Mouse (Mus musculus) myocyte (in vitro differentiated cells): ENCODE measurements around the gene Creld2.

Source experiments
- POLR2A ChIP-seq: IDR thresholded peaks from one replicate; pipeline ENCODE4 v1.6.1; 2011; ENCODE audit warnings: low read depth, mild to moderate bottlenecking, control low read depth, moderate library complexity; ENCODE audit not compliant: insufficient read length
- POLR2AphosphoS2 ChIP-seq: IDR thresholded peaks from one replicate; pipeline ENCODE4 v1.6.1; 2011; ENCODE audit warnings: low read depth, control low read depth; ENCODE audit not compliant: insufficient read length

- TF ChIP-seq POLR2AphosphoS2 (no peak), POLR2A (no peak)
Measured at GRCm38 (mm10) chr15:88842300-88842673, 22.8 kb downstream of the Creld2 start.
